Mouse (Mus musculus): ENCODE data around the gene Gusb.

GRCm38 (mm10) chr5:129943402-129943801, 59.4 kb downstream of the Gusb start:
- no peak for TF ChIP-seq CTCF (IDR thresholded peaks at IDR 0.05; ENCODE audit: borderline replicate concordance, insufficient read depth, low read depth, low read length)
- no peak for TF ChIP-seq POLR2A (IDR thresholded peaks at IDR 0.05; ENCODE audit: borderline replicate concordance, insufficient read depth, low read length)

All from cerebellum, adult 2 months (tissue).